Mouse (Mus musculus) C2C12 (cell line): Measurements from ENCODE around the gene AL732309.1.

Experiments used
- CTCF ChIP-seq: IDR thresholded peaks from one replicate; pipeline ENCODE4 v1.5.1; 2011; ENCODE audit not compliant: control insufficient read depth, insufficient read depth, insufficient read length
- MYOD1 ChIP-seq: IDR thresholded peaks from one replicate; pipeline ENCODE4 v1.6.1; 2011; ENCODE audit warnings: low read depth; ENCODE audit not compliant: control insufficient read depth, insufficient read length

- TF ChIP-seq CTCF, result no peak
- TF ChIP-seq MYOD1, result no peak
Measured at GRCm38 (mm10) chr2:25287927-25288649, 41.4 kb upstream of the AL732309.1 start, which contains the start of gene Tmem210.
